Mouse (Mus musculus): Measurements from ENCODE around the gene Aars. TPM values are rescaled to one million over a fixed set of nuclear protein-coding genes. Genes with fewer than 3 reads are reported as not detected.

Aars gene
- polyA plus RNA-seq, 1 experiment from 2014 or later, result 170 TPM

- CTCF ChIA-PET, result interaction anchor here (1.0 kb wide), 1 partner anchor 11 kb away, joined by 3 read pairs; no protein-coding TSS in a partner anchor
- in situ Hi-C loops (cut with MboI; ENCODE audit: low pct_unique_long_range_greater_than_20kb), result no loop called here
- ATAC-seq (no peak), DNase-seq (ENCODE audit: low read depth, low spot score) (no peak)
- no peak for TF ChIP-seq CTCF (IDR thresholded peaks at IDR 0.05)
- no peaks in the 10 kb centered on the region for H3K27me3 ChIP-seq
- POLR2A ChIA-PET, result interaction anchor here (0.6 kb wide), 1 partner anchor 48 kb away, joined by 3 read pairs; no protein-coding TSS in a partner anchor
Measured at GRCm38 (mm10) chr8:111029589-111029988, 3.4 kb upstream of the Aars start.

- DNase-seq (ENCODE audit: low read depth, low spot score) (no peak), ATAC-seq (no peak)
- no peaks in the 10 kb centered on the region for H3K27me3 ChIP-seq
- no peak for TF ChIP-seq CTCF (IDR thresholded peaks at IDR 0.05)
- in situ Hi-C loops (cut with MboI; ENCODE audit: low pct_unique_long_range_greater_than_20kb), result no loop called here
- ChIA-PET POLR2A (interaction anchor here (0.6 kb wide), 1 partner anchor 49 kb away, joined by 3 read pairs; no protein-coding TSS in a partner anchor), CTCF (interaction anchor here (1.0 kb wide), 1 partner anchor 12 kb away, joined by 3 read pairs; no protein-coding TSS in a partner anchor)
Measured at GRCm38 (mm10) chr8:111030045-111030444, 2.9 kb upstream of the Aars start.

- no peak for TF ChIP-seq CTCF (IDR thresholded peaks at IDR 0.05)
- DNase-seq (ENCODE audit: low read depth, low spot score) (no peak), ATAC-seq (no peak)
- in situ Hi-C loops (cut with MboI; ENCODE audit: low pct_unique_long_range_greater_than_20kb), result no loop called here
- no peaks in the 10 kb centered on the region for H3K27me3 ChIP-seq
- POLR2A ChIA-PET, result interaction anchor here (0.7 to 0.8 kb wide), 3 partner anchors 33 to 332 kb away, joined by 3 to 11 read pairs (median 6); partner anchors contain the start of gene Ddx19a
- CTCF ChIA-PET, result no interaction called here
Measured at GRCm38 (mm10) chr8:111031572-111031971, 1.4 kb upstream of the Aars start, which contains the start of gene Ddx19b. Gene Ddx19b (minus strand): TSS chr8:111031751.

- DNase-seq (ENCODE audit: low read depth, low spot score), result peak; percentile 99
- no peaks in the 10 kb centered on the region for H3K27me3 ChIP-seq
- no peak for TF ChIP-seq CTCF (IDR thresholded peaks at IDR 0.05)
- peak; percentile 95 for ATAC-seq
- ChIA-PET CTCF (interaction anchor here (0.8 to 3.5 kb wide), 5 partner anchors 10 to 116 kb away, joined by 3 to 14 read pairs (median 3); partner anchors contain the start of genes Clec18a and Exosc6), POLR2A (no interaction called here)
- in situ Hi-C loops (cut with MboI; ENCODE audit: low pct_unique_long_range_greater_than_20kb), result no loop called here
Measured at GRCm38 (mm10) chr8:111033482-111034215, 705 bp downstream of the Aars start.

- ChIA-PET POLR2A (interaction anchor here (0.8 kb wide), 1 partner anchor 22 kb away, joined by 3 read pairs; the partner anchor contains the start of gene Exosc6), CTCF (interaction anchor here (1.2 to 3.5 kb wide), 3 partner anchors 10 to 57 kb away, joined by 3 to 14 read pairs (median 8); partner anchors contain the start of genes Clec18a and Exosc6)
- TF ChIP-seq CTCF (IDR thresholded peaks at IDR 0.05), result no peak
- in situ Hi-C loops (cut with MboI; ENCODE audit: low pct_unique_long_range_greater_than_20kb), result no loop called here
- no peaks in the 10 kb centered on the region for H3K27me3 ChIP-seq
- ATAC-seq (no peak), DNase-seq (ENCODE audit: low read depth, low spot score) (no peak)
Measured at GRCm38 (mm10) chr8:111034276-111034675, 1.3 kb downstream of the Aars start.

GRCm38 (mm10) chr8:111036591-111036990 lies 3.6 kb downstream of the Aars start:
- TF ChIP-seq CTCF (IDR thresholded peaks at IDR 0.05), result no peak
- POLR2A ChIA-PET, result interaction anchor here (0.5 kb wide), 1 partner anchor 328 kb away, joined by 3 read pairs; no protein-coding TSS in a partner anchor
- ATAC-seq, result no peak
- in situ Hi-C loops (cut with MboI; ENCODE audit: low pct_unique_long_range_greater_than_20kb), result no loop called here
- no peaks in the 10 kb centered on the region for H3K27me3 ChIP-seq
- CTCF ChIA-PET, result interaction anchor here (1.2 to 1.3 kb wide), 2 partner anchors 20 to 43 kb away, joined by 3 read pairs; partner anchors contain the start of gene Exosc6
- DNase-seq (ENCODE audit: low read depth, low spot score), result no peak

- ATAC-seq (no peak), DNase-seq (ENCODE audit: low read depth, low spot score) (no peak)
- TF ChIP-seq CTCF (IDR thresholded peaks at IDR 0.05), result no peak
- H3K27me3 ChIP-seq, result no peaks in the 10 kb centered on the region
- CTCF ChIA-PET, result no interaction called here
- POLR2A ChIA-PET, result no interaction called here
- in situ Hi-C loops (cut with MboI; ENCODE audit: low pct_unique_long_range_greater_than_20kb), result no loop called here
Measured at GRCm38 (mm10) chr8:111042546-111042945, 9.6 kb downstream of the Aars start.

- in situ Hi-C loops (cut with MboI; ENCODE audit: low pct_unique_long_range_greater_than_20kb), result no loop called here
- ATAC-seq, result no peak
- DNase-seq (ENCODE audit: low read depth, low spot score), result no peak
- POLR2A ChIA-PET, result interaction anchor here (0.6 kb wide), 1 partner anchor 100 kb away, joined by 5 read pairs; no protein-coding TSS in a partner anchor
- CTCF ChIA-PET, result interaction anchor here (0.8 to 1.2 kb wide), 3 partner anchors 9 to 12 kb away, joined by 3 to 4 read pairs (median 3); partner anchors contain the start of gene Exosc6
- no peaks in the 10 kb centered on the region for H3K27me3 ChIP-seq
- no peak for TF ChIP-seq CTCF (IDR thresholded peaks at IDR 0.05)
Measured at GRCm38 (mm10) chr8:111044003-111044734, 11.2 kb downstream of the Aars start.

- ATAC-seq (no peak), DNase-seq (ENCODE audit: low read depth, low spot score) (no peak)
- in situ Hi-C loops (cut with MboI; ENCODE audit: low pct_unique_long_range_greater_than_20kb), result no loop called here
- ChIA-PET POLR2A (interaction anchor here (1.5 kb wide), 1 partner anchor 10 kb away, joined by 4 read pairs; no protein-coding TSS in a partner anchor), CTCF (interaction anchor here (0.9 to 1.4 kb wide), 3 partner anchors 8 to 40 kb away, joined by 3 to 4 read pairs (median 3); no protein-coding TSS in a partner anchor)
- H3K27me3 ChIP-seq, result no peaks in the 10 kb centered on the region
- TF ChIP-seq CTCF (IDR thresholded peaks at IDR 0.05), result no peak
Measured at GRCm38 (mm10) chr8:111048694-111049093, 15.8 kb downstream of the Aars start.

GRCm38 (mm10) chr8:111049106-111049505 lies 16.2 kb downstream of the Aars start:
- in situ Hi-C loops (cut with MboI; ENCODE audit: low pct_unique_long_range_greater_than_20kb), result no loop called here
- no peaks in the 10 kb centered on the region for H3K27me3 ChIP-seq
- no peak for ATAC-seq
- ChIA-PET CTCF (interaction anchor here (1.0 to 1.1 kb wide), 2 partner anchors 9 to 42 kb away, joined by 3 read pairs; no protein-coding TSS in a partner anchor), POLR2A (no interaction called here)
- TF ChIP-seq CTCF (IDR thresholded peaks at IDR 0.05), result no peak
- DNase-seq (ENCODE audit: low read depth, low spot score), result no peak

Measured in Patski (cell line).